Mouse (Mus musculus) kidney, embryonic 15.5 days (tissue): ENCODE measurements around the gene Kcnf1. TPM values are rescaled to one million over a fixed set of nuclear protein-coding genes. Genes with fewer than 3 reads are reported as not detected.
"Not testable (repeated sequence)": the region's sequence is repeated elsewhere in the genome, so short reads cannot be mapped to it uniquely, and the experiment has no call there.

Experiments
- ATAC-seq: fragments of 200-750 bp; cut with Nextera tagmentation; replicated peaks from 2 replicates; pipeline ENCODE4 v1.8.0; 2017; ENCODE audit warnings: moderate TSS enrichment; ENCODE audit not compliant: low FRiP score
- H3K27ac ChIP-seq: fragments of 300-500 bp; sonication (generic); 2 replicates; pipeline ENCODE4 v1.5.1; 2015; ENCODE audit warnings: mild to moderate bottlenecking, inconsistent platforms
- H3K27me3 ChIP-seq: fragments of 300-500 bp; sonication (generic); 2 replicates; pipeline ENCODE4 v1.6.1; 2015; ENCODE audit warnings: inconsistent platforms
- H3K36me3 ChIP-seq: fragments of 300-500 bp; sonication (generic); 2 replicates; pipeline ENCODE4 v1.6.1; 2015; ENCODE audit warnings: inconsistent platforms
- H3K4me1 ChIP-seq: fragments of 300-500 bp; sonication (generic); 2 replicates; pipeline ENCODE4 v1.6.1; 2015; ENCODE audit warnings: inconsistent platforms
- H3K4me2 ChIP-seq: fragments of 300-500 bp; sonication (generic); 2 replicates; pipeline ENCODE4 v1.6.1; 2015; ENCODE audit warnings: moderate library complexity, mild to moderate bottlenecking, inconsistent platforms
- H3K4me3 ChIP-seq: fragments of 300-500 bp; sonication (generic); replicated peaks from 2 replicates; pipeline ENCODE4 v1.5.1; 2015; ENCODE audit warnings: mild to moderate bottlenecking, inconsistent platforms
- H3K9ac ChIP-seq: fragments of 300-500 bp; sonication (generic); 2 replicates; pipeline ENCODE4 v1.6.1; 2015; ENCODE audit warnings: mild to moderate bottlenecking, inconsistent platforms
- H3K9me3 ChIP-seq: fragments of 300-500 bp; sonication (generic); replicated peaks from 2 replicates; pipeline ENCODE4 v1.6.1; 2016; ENCODE audit warnings: inconsistent platforms
- WGBS: fragments of 180-500 bp; shearing (Covaris S2); methylation state at CpG from one replicate; pipeline ENCODE4 v1.1.7; 2015; ENCODE audit warnings: mixed read lengths; 5-methylcytosine and 5-hydroxymethylcytosine counted together
- polyA plus RNA-seq: library from polyadenylated mRNA; unstranded; fragments of >200 nt; fragmentation: Nextera tagmentation; extraction: Ambion mirVana; gene quantifications from 2 replicates; pipeline ENCODE4 v1.2.1, GENCODE M21; 2015

Gene Kcnf1
- polyA plus RNA-seq, 1 experiment from 2014 or later: 0.64 TPM

DNA sequence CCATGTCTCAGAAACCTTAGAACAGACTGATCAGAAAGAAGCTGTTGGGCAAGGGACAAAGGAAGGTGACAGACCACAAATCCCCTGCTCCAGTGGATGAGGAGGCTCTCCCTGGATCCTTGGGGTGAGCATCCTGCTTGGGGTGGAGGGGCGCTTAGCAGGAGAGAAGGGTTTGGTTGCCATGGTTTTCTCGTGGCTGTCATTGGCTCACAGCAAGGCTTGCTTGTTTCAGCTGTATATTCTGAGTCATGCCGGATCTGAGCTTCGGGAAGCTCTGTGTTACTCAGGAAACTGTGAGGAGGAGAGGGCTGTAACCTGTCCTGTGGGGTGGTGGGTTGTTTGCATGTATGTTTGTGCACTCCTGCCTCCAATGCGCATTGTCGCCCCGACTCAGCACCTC, 23.8 kb downstream of the Kcnf1 start:
- Histone ChIP-seq H3K4me2 (no peak overlapping the region), H3K27ac (no peak overlapping the region), H3K4me1 (no peaks in the 10 kb centered on the region), H3K4me3 (no peak overlapping the region), H3K9ac (no peak overlapping the region), H3K9me3 (no peaks in the 10 kb centered on the region), H3K27me3 (no peaks in the 10 kb centered on the region), H3K36me3 (no peaks in the 10 kb centered on the region)
- 85% methylated on average over 7 of the region's 7 CpGs for WGBS
- ATAC-seq: no peak

DNA sequence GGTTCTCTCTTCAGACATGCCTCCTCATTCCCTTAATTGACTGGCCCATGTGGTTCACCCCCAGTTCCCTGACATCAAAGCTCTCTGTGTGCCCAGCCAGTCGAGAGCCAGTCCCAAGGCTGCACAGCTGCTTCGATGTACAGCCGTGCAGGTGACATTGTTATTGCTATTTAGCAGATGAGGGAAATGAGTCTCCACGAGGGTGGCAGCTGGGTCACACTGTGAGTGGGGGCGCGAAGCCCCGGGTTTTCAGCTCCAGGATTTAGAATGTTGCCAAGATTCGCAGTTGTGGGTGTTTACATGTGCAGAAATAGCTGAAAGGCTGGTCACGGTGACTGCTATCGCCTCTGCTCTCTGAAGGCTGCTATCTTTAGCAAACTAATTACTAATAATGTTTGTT, 27.8 kb downstream of the Kcnf1 start:
- Histone ChIP-seq H3K27ac (no peak overlapping the region), H3K4me2 (no peak overlapping the region), H3K27me3 (no peaks in the 10 kb centered on the region), H3K36me3 (no peaks in the 10 kb centered on the region), H3K9me3 (no peaks in the 10 kb centered on the region), H3K4me3 (no peak overlapping the region), H3K9ac (no peak overlapping the region), H3K4me1 (no peaks in the 10 kb centered on the region)
- ATAC-seq: no peak
- 56% methylated on average over 10 of the region's 10 CpGs for WGBS

DNA sequence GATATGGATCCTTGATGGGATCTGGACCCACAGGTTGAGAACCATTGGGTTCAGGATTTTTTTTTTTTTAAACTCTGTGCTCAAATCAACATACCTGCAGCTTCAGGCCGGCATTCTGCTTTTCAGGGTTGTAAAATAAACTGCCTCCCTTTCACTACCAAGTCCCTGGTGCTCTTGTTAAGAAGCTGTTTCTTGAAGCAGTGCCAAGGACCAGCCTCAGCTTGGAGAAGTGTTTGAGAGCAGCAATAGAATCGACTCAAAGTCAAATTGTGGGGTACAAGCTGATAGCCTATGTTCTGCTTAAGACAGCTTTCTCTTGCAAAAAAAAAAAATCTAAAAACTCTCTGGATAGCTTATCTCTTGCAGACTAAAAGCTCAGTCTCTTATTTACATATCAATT, 34.9 kb downstream of the Kcnf1 start:
- WGBS: 14% methylated on average over 2 of the region's 2 CpGs
- H3K9ac ChIP-seq: no peak overlapping the region
- ATAC-seq: no peak
- no peak overlapping the region for H3K4me2 ChIP-seq
- H3K4me3 ChIP-seq: no peak overlapping the region
- H3K27ac ChIP-seq: no peak overlapping the region
- H3K27me3 ChIP-seq: no peaks in the 10 kb centered on the region
- no peaks in the 10 kb centered on the region for H3K9me3 ChIP-seq
- H3K36me3 ChIP-seq: no peaks in the 10 kb centered on the region
- H3K4me1 ChIP-seq: no peaks in the 10 kb centered on the region

DNA sequence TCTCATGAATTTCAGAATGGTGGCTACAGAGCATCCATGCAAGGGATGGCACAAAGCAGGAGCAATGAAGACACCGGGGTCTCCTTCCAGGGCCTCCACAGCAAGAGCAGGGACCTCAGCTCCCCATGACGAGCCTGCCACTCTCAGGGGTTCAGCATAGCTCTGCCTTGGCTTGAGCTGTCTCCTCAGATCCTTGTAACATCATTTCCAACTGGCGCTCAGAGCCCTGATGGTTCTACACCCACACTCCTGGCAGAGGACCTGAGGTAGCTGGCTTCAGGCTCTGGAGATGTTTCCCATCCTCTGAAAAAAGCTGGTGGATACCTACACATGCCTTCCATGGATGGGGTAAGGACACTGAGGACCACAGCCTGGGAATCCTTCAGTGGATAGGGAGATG, 36.3 kb downstream of the Kcnf1 start:
- Histone ChIP-seq H3K27ac (no peak overlapping the region), H3K27me3 (no peaks in the 10 kb centered on the region), H3K9me3 (no peaks in the 10 kb centered on the region), H3K4me3 (no peak overlapping the region), H3K9ac (no peak overlapping the region), H3K36me3 (no peaks in the 10 kb centered on the region), H3K4me1 (no peaks in the 10 kb centered on the region), H3K4me2 (no peak overlapping the region)
- ATAC-seq: no peak
- 89% methylated on average over 3 of the region's 3 CpGs for WGBS

DNA sequence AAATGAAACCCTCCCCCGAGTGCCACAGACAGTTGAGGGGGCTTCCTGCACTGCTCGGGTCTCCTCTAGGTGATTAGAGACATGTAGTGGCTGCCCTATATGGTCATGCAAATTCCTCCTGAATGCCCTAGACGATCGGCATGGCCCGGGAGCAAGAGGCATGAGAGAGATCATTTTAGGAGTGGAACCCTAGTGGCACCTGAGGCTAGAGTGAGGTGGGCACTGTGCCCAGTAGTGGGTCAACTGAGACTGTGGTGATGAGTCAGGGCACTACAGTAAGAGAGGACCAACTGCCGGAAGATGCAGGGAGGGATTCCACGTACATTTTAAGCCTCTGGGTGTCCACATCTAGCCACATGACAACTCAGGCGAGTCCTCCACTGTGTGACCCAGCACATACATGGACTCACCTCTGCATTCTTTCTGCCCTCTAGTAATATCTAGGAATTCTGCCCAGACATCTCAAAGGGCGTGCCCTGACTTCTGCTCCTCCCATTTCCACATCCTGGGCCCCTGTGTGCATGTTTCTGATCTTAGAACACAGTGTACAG, 42.1 kb downstream of the Kcnf1 start:
- Histone ChIP-seq H3K4me3 (no peak overlapping the region), H3K27ac (no peak overlapping the region), H3K27me3 (no peaks in the 10 kb centered on the region), H3K4me1 (no peaks in the 10 kb centered on the region), H3K9ac (no peak overlapping the region), H3K36me3 (no peaks in the 10 kb centered on the region), H3K9me3 (no peaks in the 10 kb centered on the region), H3K4me2 (no peak overlapping the region)
- no peak for ATAC-seq
- 69% methylated on average over 9 of the region's 9 CpGs for WGBS

DNA sequence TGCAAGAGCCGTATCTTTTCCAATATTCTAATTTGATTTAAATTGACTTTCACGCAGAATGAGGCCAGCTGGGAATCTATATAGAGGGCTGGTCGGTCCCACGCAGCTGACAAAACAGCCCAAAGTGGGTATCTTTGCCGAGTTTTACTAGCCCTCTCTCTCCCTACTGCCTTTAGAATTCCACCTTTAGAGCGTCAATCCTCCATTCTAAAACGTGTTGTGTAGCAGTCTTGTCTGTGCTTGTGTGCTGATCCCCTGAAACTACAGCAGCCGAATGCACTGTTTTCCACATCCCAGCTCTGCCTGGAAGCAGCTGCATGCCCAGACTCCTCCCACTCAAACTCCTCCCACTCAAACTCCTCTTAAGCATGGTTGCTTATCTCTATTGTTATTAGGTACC, 44.4 kb downstream of the Kcnf1 start:
- Histone ChIP-seq H3K27ac (no peak overlapping the region), H3K9ac (no peak overlapping the region), H3K4me2 (no peak overlapping the region), H3K36me3 (no peaks in the 10 kb centered on the region), H3K4me1 (no peaks in the 10 kb centered on the region), H3K27me3 (no peaks in the 10 kb centered on the region), H3K9me3 (no peaks in the 10 kb centered on the region), H3K4me3 (no peak overlapping the region)
- no peak for ATAC-seq
- WGBS: 75% methylated on average over 8 of the region's 8 CpGs

DNA sequence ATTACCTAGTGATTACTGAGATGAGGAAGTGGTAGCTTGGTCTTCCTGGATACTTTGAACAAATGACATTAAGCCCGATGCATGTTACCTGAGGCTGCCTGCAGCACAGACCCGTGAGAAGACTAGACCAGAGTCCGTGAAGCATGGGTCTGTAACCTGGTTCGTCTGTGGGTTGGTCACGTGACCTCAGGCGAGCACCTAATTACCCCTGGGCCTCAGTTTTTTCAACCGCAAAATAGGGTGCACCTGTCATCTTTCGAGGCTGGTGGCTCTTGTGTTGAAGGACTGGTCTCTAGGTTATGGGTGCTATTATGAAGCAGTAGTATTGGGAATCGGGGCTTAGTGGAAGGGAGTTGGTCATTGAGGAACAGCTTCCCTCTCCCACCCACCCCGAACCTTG, 45.1 kb downstream of the Kcnf1 start:
- no peak overlapping the region for H3K4me2 ChIP-seq
- no peak overlapping the region for H3K27ac ChIP-seq
- H3K9ac ChIP-seq: no peak overlapping the region
- ATAC-seq: no peak
- no peaks in the 10 kb centered on the region for H3K9me3 ChIP-seq
- WGBS: 85% methylated on average over 10 of the region's 10 CpGs
- no peaks in the 10 kb centered on the region for H3K27me3 ChIP-seq
- no peak overlapping the region for H3K4me3 ChIP-seq
- H3K4me1 ChIP-seq: no peaks in the 10 kb centered on the region
- no peaks in the 10 kb centered on the region for H3K36me3 ChIP-seq

DNA sequence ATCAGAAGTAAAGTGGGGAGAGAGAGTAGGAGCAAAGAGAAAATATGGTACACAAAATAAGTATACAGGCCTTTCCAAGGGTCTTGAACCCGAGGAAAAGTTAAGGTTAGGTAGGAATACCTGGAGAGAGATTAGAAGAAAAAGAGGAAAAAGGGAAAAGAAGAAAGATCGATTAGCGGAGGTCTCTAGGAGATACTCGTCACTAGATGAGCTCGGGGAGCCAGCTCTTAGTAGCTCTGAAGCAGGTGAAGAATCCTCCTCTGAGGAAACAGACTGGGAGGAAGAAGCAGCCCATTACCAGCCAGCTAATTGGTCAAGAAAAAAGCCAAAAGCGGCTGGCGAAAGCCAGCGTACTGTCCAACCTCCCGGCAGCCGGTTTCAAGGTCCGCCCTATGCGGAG, 53.8 kb downstream of the Kcnf1 start:
- H3K27ac ChIP-seq, H3K36me3 ChIP-seq, H3K9me3 ChIP-seq, H3K4me2 ChIP-seq, H3K27me3 ChIP-seq, ATAC-seq, H3K4me1 ChIP-seq, H3K9ac ChIP-seq, H3K4me3 ChIP-seq: not testable (repeated sequence)
- 95% methylated on average over 11 of the region's 12 CpGs for WGBS

Other genes starting within 250 kb of the Kcnf1 start
- gene Pqlc3, start 176.5 kb downstream of the Kcnf1 start, polyA plus RNA-seq: 4.0 and 4.9 TPM in 2 replicates
- 0.40 and 0.76 TPM in 2 replicates for gene 2410004P03Rik, start 165.2 kb downstream of the Kcnf1 start, polyA plus RNA-seq
- gene Pdia6, start 89.7 kb upstream of the Kcnf1 start, polyA plus RNA-seq: 614 and 635 TPM in 2 replicates
- gene Atp6v1c2, start 152.5 kb upstream of the Kcnf1 start, polyA plus RNA-seq: 2.6 and 2.7 TPM in 2 replicates
- gene Nol10, start 171.6 kb upstream of the Kcnf1 start, polyA plus RNA-seq: 28.2 and 28.7 TPM in 2 replicates